Mouse (Mus musculus): ENCODE measurements around the gene Ccdc137. TPM values are rescaled to one million over a fixed set of nuclear protein-coding genes. Genes with fewer than 3 reads are reported as not detected.

Gene Ccdc137
- polyA plus RNA-seq, 1 experiment = 29.8 TPM

- no peak for DNase-seq (ENCODE audit: extremely low spot score in 1 of 2, low spot score in 1 of 2)
Measured at GRCm38 (mm10) chr11:120497436-120497835, 39.5 kb downstream of the Ccdc137 start.

- no peak for DNase-seq (ENCODE audit: extremely low spot score in 1 of 2, low spot score in 1 of 2)
Measured at GRCm38 (mm10) chr11:120498226-120498625, 40.3 kb downstream of the Ccdc137 start.

GRCm38 (mm10) chr11:120498891-120499290 lies 41.0 kb downstream of the Ccdc137 start:
- no peak for DNase-seq (ENCODE audit: extremely low spot score in 1 of 2, low spot score in 1 of 2)

- DNase-seq (ENCODE audit: extremely low spot score in 1 of 2, low spot score in 1 of 2) = no peak
Measured at GRCm38 (mm10) chr11:120499894-120500293, 42.0 kb downstream of the Ccdc137 start.

- no peak for DNase-seq (ENCODE audit: extremely low spot score in 1 of 2, low spot score in 1 of 2)
Measured at GRCm38 (mm10) chr11:120500357-120500756, 42.4 kb downstream of the Ccdc137 start.

GRCm38 (mm10) chr11:120501018-120501417 lies 43.1 kb downstream of the Ccdc137 start:
- DNase-seq (ENCODE audit: extremely low spot score in 1 of 2, low spot score in 1 of 2) = no peak

GRCm38 (mm10) chr11:120501701-120502100 lies 43.8 kb downstream of the Ccdc137 start:
- no peak for DNase-seq (ENCODE audit: extremely low spot score in 1 of 2, low spot score in 1 of 2)

- no peak for DNase-seq (ENCODE audit: extremely low spot score in 1 of 2, low spot score in 1 of 2)
Measured at GRCm38 (mm10) chr11:120505661-120506060, 47.7 kb downstream of the Ccdc137 start.

- DNase-seq (ENCODE audit: extremely low spot score in 1 of 2, low spot score in 1 of 2) = no peak
Measured at GRCm38 (mm10) chr11:120506899-120507298, 49.0 kb downstream of the Ccdc137 start.

- DNase-seq (ENCODE audit: extremely low spot score in 1 of 2, low spot score in 1 of 2) = no peak
Measured at GRCm38 (mm10) chr11:120507611-120508289, 49.8 kb downstream of the Ccdc137 start.

GRCm38 (mm10) chr11:120508290-120508870 lies 50.5 kb downstream of the Ccdc137 start:
- no peak for DNase-seq (ENCODE audit: extremely low spot score in 1 of 2, low spot score in 1 of 2)

GRCm38 (mm10) chr11:120509940-120510339 lies 52.0 kb downstream of the Ccdc137 start:
- no peak for DNase-seq (ENCODE audit: extremely low spot score in 1 of 2, low spot score in 1 of 2)

GRCm38 (mm10) chr11:120510375-120511030 lies 52.6 kb downstream of the Ccdc137 start:
- DNase-seq (ENCODE audit: extremely low spot score in 1 of 2, low spot score in 1 of 2) = no peak

GRCm38 (mm10) chr11:120512790-120513453 lies 55.0 kb downstream of the Ccdc137 start:
- no peak for DNase-seq (ENCODE audit: extremely low spot score in 1 of 2, low spot score in 1 of 2)

Other genes with a start within 250 kb of the Ccdc137 start
- gene Bahcc1, start 225.2 kb upstream of the Ccdc137 start, polyA plus RNA-seq (2012; rRNA removed) = 16.9 and 17.2 TPM in 2 replicates
- 1,138 and 1,210 TPM in 2 replicates for gene Actg1, start 109.6 kb upstream of the Ccdc137 start, polyA plus RNA-seq (2012; rRNA removed)
- 0.67 and 0.82 TPM in 2 replicates for gene Fscn2, start 96.6 kb upstream of the Ccdc137 start, polyA plus RNA-seq (2012; rRNA removed)
- 27.6 and 27.8 TPM in 2 replicates for gene Faap100, start 79.4 kb upstream of the Ccdc137 start, polyA plus RNA-seq (2012; rRNA removed)
- 52.9 and 60.2 TPM in 2 replicates for gene Nploc4, start 20.4 kb upstream of the Ccdc137 start, polyA plus RNA-seq (2012; rRNA removed)
- 0.54 and 0.61 TPM in 2 replicates for gene Tspan10, start 15.5 kb upstream of the Ccdc137 start, polyA plus RNA-seq (2012; rRNA removed)
- 0.82 and 0.84 TPM in 2 replicates for gene Pde6g, start 4.6 kb upstream of the Ccdc137 start, polyA plus RNA-seq (2012; rRNA removed)
- gene Oxld1, start within 50 bp of the Ccdc137 start, polyA plus RNA-seq (2012; rRNA removed) = 14.3 and 15.4 TPM in 2 replicates
- gene Arl16, start 9.5 kb downstream of the Ccdc137 start, polyA plus RNA-seq (2012; rRNA removed) = 48.0 and 52.0 TPM in 2 replicates
- 94.2 TPM in 2 replicates for gene Mrpl12, start 26.5 kb downstream of the Ccdc137 start, polyA plus RNA-seq (2012; rRNA removed)
- gene Slc25a10, start 33.7 kb downstream of the Ccdc137 start, polyA plus RNA-seq (2012; rRNA removed) = 30.6 and 35.8 TPM in 2 replicates
- 0.42 and 0.54 TPM in 2 replicates for gene Gcgr, start 72.6 kb downstream of the Ccdc137 start, polyA plus RNA-seq (2012; rRNA removed)
- 153 and 174 TPM in 2 replicates for gene Mcrip1, start 91.6 kb downstream of the Ccdc137 start, polyA plus RNA-seq (2012; rRNA removed)
- gene Ppp1r27, start 93.0 kb downstream of the Ccdc137 start, polyA plus RNA-seq (2012; rRNA removed) = not detected in 2 replicates
- gene P4hb, start 115.1 kb downstream of the Ccdc137 start, polyA plus RNA-seq (2012; rRNA removed) = 103 and 109 TPM in 2 replicates
- gene Arhgdia, start 123.5 kb downstream of the Ccdc137 start, polyA plus RNA-seq (2012; rRNA removed) = 408 and 428 TPM in 2 replicates
- gene Alyref, start 140.2 kb downstream of the Ccdc137 start, polyA plus RNA-seq (2012; rRNA removed) = 46.3 and 53.0 TPM in 2 replicates
- 143 and 170 TPM in 2 replicates for gene Anapc11, start 140.3 kb downstream of the Ccdc137 start, polyA plus RNA-seq (2012; rRNA removed)
- gene Npb, start 150.4 kb downstream of the Ccdc137 start, polyA plus RNA-seq (2012; rRNA removed) = 0.84 and 1.2 TPM in 2 replicates
- 252 and 254 TPM in 2 replicates for gene Pcyt2, start 159.8 kb downstream of the Ccdc137 start, polyA plus RNA-seq (2012; rRNA removed)
- 99.4 and 101 TPM in 2 replicates for gene Sirt7, start 167.1 kb downstream of the Ccdc137 start, polyA plus RNA-seq (2012; rRNA removed)
- gene Mafg, start 175.5 kb downstream of the Ccdc137 start, polyA plus RNA-seq (2012; rRNA removed) = 79.9 and 84.5 TPM in 2 replicates
- gene Pycr1, start 185.7 kb downstream of the Ccdc137 start, polyA plus RNA-seq (2012; rRNA removed) = 3.2 and 3.7 TPM in 2 replicates
- 4.7 and 5.6 TPM in 2 replicates for gene Myadml2, start 190.0 kb downstream of the Ccdc137 start, polyA plus RNA-seq (2012; rRNA removed)
- 8.4 and 8.6 TPM in 2 replicates for gene Notum, start 203.1 kb downstream of the Ccdc137 start, polyA plus RNA-seq (2012; rRNA removed)
- gene Aspscr1, start 214.9 kb downstream of the Ccdc137 start, polyA plus RNA-seq (2012; rRNA removed) = 45.1 and 51.8 TPM in 2 replicates